Mouse (Mus musculus) c-Kit-positive CD71-positive TER-119-negative erythroid progenitor cells, embryonic 14.5 days (primary cell): Measurements from ENCODE around the gene Ick.

Experiments
- DNase-seq: peaks from one replicate; pipeline ENCODE4 v3.0.0-alpha.2; 2013; ENCODE audit warnings: low read depth

The Ick gene

GRCm38 (mm10) chr9:78191736-78192135 is 82.7 kb downstream of the Ick start:
- peak; percentile 97 for DNase-seq

DNA sequence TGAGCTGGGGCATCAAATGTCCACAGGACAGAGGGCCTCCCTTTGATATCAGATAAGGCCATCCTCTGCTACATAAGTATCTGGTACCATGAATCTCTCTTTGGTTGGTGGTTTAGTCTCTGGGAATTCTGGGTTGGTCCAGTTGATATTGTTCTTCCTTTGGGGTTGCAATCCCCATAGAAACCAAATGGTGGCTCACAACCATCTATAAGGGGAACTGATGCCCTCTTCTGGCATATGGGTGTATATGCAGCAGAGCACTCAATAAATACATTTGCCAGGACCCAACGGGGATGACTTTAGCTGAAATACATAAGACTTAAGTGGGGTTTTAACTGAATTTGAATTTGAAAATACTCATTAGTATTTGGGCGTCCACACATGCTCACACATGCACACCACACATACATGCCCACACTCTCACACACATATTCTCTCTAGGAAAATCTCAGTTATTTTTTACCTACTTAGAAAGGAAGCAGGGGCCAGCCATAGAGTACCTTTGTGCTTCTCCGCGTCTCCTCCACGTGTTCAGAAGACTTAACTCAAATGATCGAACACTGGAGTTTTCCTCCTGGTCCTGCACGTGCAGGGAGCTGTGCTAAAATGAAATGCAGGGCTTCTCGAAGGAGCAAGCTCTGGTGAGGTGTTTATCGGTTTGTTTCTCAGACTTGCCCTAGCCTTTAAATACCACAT is 85.1 kb downstream of the Ick start:
- DNase-seq, result peak; percentile 73

GRCm38 (mm10) chr9:78195034-78195433 is 86.0 kb downstream of the Ick start:
- no peak for DNase-seq

GRCm38 (mm10) chr9:78197801-78198200 is 88.8 kb downstream of the Ick start:
- DNase-seq, result no peak

- DNase-seq, result no peak
These were observed 95.2 kb downstream of the Ick start for GRCm38 (mm10) chr9:78204194-78204593.

DNA sequence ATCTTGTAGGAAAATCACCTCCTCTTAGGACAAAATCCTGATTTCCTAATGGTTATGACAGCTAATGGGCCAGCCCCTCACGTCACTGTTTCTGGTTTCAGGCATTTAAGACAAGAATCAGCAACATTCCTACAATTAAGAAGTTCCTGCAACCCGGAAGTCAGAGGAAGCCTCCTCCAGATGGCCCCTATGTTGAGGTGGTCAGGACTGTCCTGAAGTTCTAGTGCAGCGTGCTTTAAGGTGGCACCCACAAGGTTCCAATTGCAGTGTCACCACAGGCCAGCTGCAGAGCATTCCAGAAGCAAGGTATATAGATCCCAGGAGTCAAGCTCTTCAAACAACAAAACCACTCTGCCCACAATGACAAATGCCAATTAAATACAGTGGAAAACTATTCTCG is 100.0 kb downstream of the Ick start:
- no peak for DNase-seq

- no peak for DNase-seq
These were observed 101.1 kb downstream of the Ick start for GRCm38 (mm10) chr9:78210079-78210478.

GRCm38 (mm10) chr9:78210821-78211220 is 101.8 kb downstream of the Ick start:
- DNase-seq, result no peak

DNA sequence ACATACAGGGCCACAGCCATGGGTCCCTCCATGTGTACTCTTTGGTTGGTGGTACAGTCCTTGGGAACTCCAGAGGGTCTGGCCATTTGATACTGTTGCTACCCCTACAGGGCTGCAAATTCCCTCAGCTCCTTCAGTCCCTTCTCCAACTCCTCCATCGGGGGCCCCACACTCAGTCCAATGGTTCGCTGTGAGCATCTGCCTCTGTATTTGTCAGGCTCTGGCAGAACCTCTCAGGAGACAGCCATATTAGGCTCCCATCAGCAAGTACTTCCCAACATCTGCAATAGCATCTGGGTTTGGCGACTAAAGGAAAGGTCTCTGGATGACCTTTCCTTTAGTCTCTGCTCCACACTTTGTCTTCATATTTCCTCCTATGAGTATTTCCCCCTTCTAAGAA is 102.5 kb downstream of the Ick start:
- DNase-seq, result no peak

GRCm38 (mm10) chr9:78212341-78213049 is 103.5 kb downstream of the Ick start:
- no peak for DNase-seq

DNA sequence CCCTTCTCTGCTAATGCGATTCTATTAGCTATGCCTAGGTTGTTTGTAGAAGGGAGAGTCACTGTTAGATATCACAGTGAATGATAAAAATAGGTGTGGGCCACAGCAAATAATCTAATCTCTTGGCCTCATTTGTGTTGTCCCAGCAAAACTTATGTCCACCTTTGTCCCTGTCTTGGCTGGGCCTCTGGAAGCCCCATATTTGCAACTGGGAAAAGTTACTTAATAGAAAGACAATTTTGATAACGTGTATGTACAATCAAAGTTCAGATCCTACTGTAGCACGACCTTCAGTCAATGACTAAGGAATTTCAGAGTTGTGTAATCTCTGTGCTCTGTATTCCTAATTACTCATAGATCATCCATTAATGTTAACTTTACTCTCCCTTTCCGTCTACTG is 108.1 kb downstream of the Ick start:
- no peak for DNase-seq
